Mouse (Mus musculus) C2C12 (cell line): Measurements from ENCODE around the gene Adap1. TPM values are rescaled to one million over a fixed set of nuclear protein-coding genes. Genes with fewer than 3 reads are reported as not detected.

ENCODE experiments used
- H3K27me3 ChIP-seq: one replicate; pipeline ENCODE4 v1.6.1; 2011; ENCODE audit not compliant: control insufficient read depth, insufficient read depth, insufficient read length
- H3K36me3 ChIP-seq: one replicate; pipeline ENCODE4 v1.6.1; 2011; ENCODE audit not compliant: control insufficient read depth, insufficient read depth
- H3K4me3 ChIP-seq: one replicate; pipeline ENCODE4 v1.5.1; 2011; ENCODE audit warnings: mild to moderate bottlenecking, control low read depth; ENCODE audit not compliant: poor library complexity, insufficient read depth, severe bottlenecking
- H3K79me2 ChIP-seq: one replicate; pipeline ENCODE4 v1.6.1; 2011; ENCODE audit not compliant: control insufficient read depth, insufficient read depth
- H3K79me3 ChIP-seq: one replicate; pipeline ENCODE4 v1.6.1; 2011; ENCODE audit warnings: low read depth, control low read depth
- H3ac ChIP-seq: one replicate; pipeline ENCODE3; 2011; ENCODE audit warnings: low read depth; ENCODE audit not compliant: control insufficient read depth, insufficient read length
- CEBPB ChIP-seq: IDR thresholded peaks from one replicate; pipeline ENCODE4 v1.6.1; 2011; ENCODE audit warnings: low read depth, mild to moderate bottlenecking, control low read depth, moderate library complexity
- CTCF ChIP-seq: IDR thresholded peaks from one replicate; pipeline ENCODE4 v1.5.1; 2011; ENCODE audit not compliant: control insufficient read depth, insufficient read depth, insufficient read length
- FOSL1 ChIP-seq: IDR thresholded peaks from one replicate; pipeline ENCODE4 v1.8.0; 2011; ENCODE audit warnings: mild to moderate bottlenecking, low read length; ENCODE audit not compliant: poor library complexity, insufficient read depth, severe bottlenecking
- MAX ChIP-seq: IDR thresholded peaks from one replicate; pipeline ENCODE4 v1.6.1; 2011; ENCODE audit warnings: mild to moderate bottlenecking, control low read depth
- MYOD1 ChIP-seq: IDR thresholded peaks from one replicate; pipeline ENCODE4 v1.6.1; 2011; ENCODE audit warnings: low read depth; ENCODE audit not compliant: control insufficient read depth, insufficient read length
- MYOG ChIP-seq: IDR thresholded peaks from one replicate; pipeline ENCODE4 v1.6.1; 2011; ENCODE audit not compliant: control insufficient read depth, insufficient read length; ENCODE audit errors: extremely low read depth
- USF1 ChIP-seq: IDR thresholded peaks from one replicate; pipeline ENCODE4 v1.6.1; 2011; ENCODE audit warnings: low read depth, mild to moderate bottlenecking, control low read depth, moderate library complexity
- polyA plus RNA-seq: library from polyadenylated mRNA; unstranded; fragments of >200 nt; fragmentation: generic; extraction: Trizol; gene quantifications from one replicate; pipeline ENCODE4 v1.2.1, GENCODE M21; 2012; ENCODE audit warnings: missing spikeins

Gene Adap1
- polyA plus RNA-seq, 1 experiment: 0.06 TPM

- TF ChIP-seq MAX: no peak
- no peak for TF ChIP-seq MYOD1
- TF ChIP-seq USF1: no peak
- TF ChIP-seq MYOG: no peak
- no peak for TF ChIP-seq FOSL1
- no peak for TF ChIP-seq CTCF
- no peak for TF ChIP-seq CEBPB
- no peak overlapping the region for H3ac ChIP-seq
- no peak overlapping the region for H3K4me3 ChIP-seq
- no peaks in the 10 kb centered on the region for H3K27me3 ChIP-seq
- no peaks in the 10 kb centered on the region for H3K36me3 ChIP-seq
- no peaks in the 10 kb centered on the region for H3K79me2 ChIP-seq
- peaks cover 1% of the 10 kb centered on the region for H3K79me3 ChIP-seq
Observed at GRCm38 (mm10) chr5:139368638-139369320, 43.4 kb upstream of the Adap1 start.

GRCm38 (mm10) chr5:139367884-139368458 lies 42.5 kb upstream of the Adap1 start:
- TF ChIP-seq MYOD1 (no peak), MYOG (no peak), MAX (no peak), FOSL1 (no peak), USF1 (no peak), CTCF (no peak), CEBPB (no peak)
- Histone ChIP-seq H3K36me3 (no peaks in the 10 kb centered on the region), H3K4me3 (no peak overlapping the region), H3ac (no peak overlapping the region), H3K79me2 (no peaks in the 10 kb centered on the region), H3K79me3 (peaks cover 1% of the 10 kb centered on the region), H3K27me3 (no peaks in the 10 kb centered on the region)

GRCm38 (mm10) chr5:139366484-139366883 lies 41.1 kb upstream of the Adap1 start:
- Histone ChIP-seq H3K27me3 (no peaks in the 10 kb centered on the region), H3K4me3 (no peak overlapping the region), H3K79me3 (peaks cover 1% of the 10 kb centered on the region), H3ac (no peak overlapping the region), H3K36me3 (no peaks in the 10 kb centered on the region), H3K79me2 (no peaks in the 10 kb centered on the region)
- TF ChIP-seq FOSL1 (no peak), CTCF (no peak), CEBPB (no peak), MYOD1 (no peak), MAX (no peak), USF1 (no peak), MYOG (no peak)

- TF ChIP-seq MYOG (no peak), CEBPB (no peak), MYOD1 (no peak), MAX (no peak), FOSL1 (no peak), USF1 (no peak), CTCF (no peak)
- H3K27me3 ChIP-seq: no peaks in the 10 kb centered on the region
Observed at GRCm38 (mm10) chr5:139365827-139366226, 40.4 kb upstream of the Adap1 start.

GRCm38 (mm10) chr5:139364911-139365571 lies 39.6 kb upstream of the Adap1 start:
- Histone ChIP-seq H3K4me3 (no peak overlapping the region), H3K36me3 (no peaks in the 10 kb centered on the region), H3K79me3 (no peaks in the 10 kb centered on the region), H3ac (no peak overlapping the region), H3K79me2 (no peaks in the 10 kb centered on the region), H3K27me3 (no peaks in the 10 kb centered on the region)
- no peak for TF ChIP-seq CTCF

More at GRCm38 (mm10) chr5:139365827-139366226, 40.4 kb upstream of the Adap1 start:
- no peak overlapping the region for H3ac ChIP-seq
- H3K79me2 ChIP-seq: no peaks in the 10 kb centered on the region
- H3K36me3 ChIP-seq: no peaks in the 10 kb centered on the region
- peaks cover 1% of the 10 kb centered on the region for H3K79me3 ChIP-seq
- H3K4me3 ChIP-seq: no peak overlapping the region
